Mouse (Mus musculus) neutrophil, adult 5-6 weeks (primary cell): ENCODE measurements around the gene Gps1. TPM values are rescaled to one million over a fixed set of nuclear protein-coding genes. Genes with fewer than 3 reads are reported as not detected.
"Not testable (repeated sequence)": the region's sequence is repeated elsewhere in the genome, so short reads cannot be mapped to it uniquely, and the experiment has no call there.

Experiments
- ATAC-seq: fragments of 151-379, 151-347 bp; 2 replicates; pipeline ENCODE4 v1.8.0; 2017; ENCODE audit warnings: mild to moderate bottlenecking, moderate TSS enrichment; ENCODE audit not compliant: insufficient number of reproducible peaks, poor library complexity, low FRiP score, severe bottlenecking; ENCODE audit errors: extremely low read depth
- total RNA-seq: library from RNA; stranded (forward); fragments of 200-1000 nt; gene quantifications from 2 replicates; pipeline ENCODE4 v1.2.3, GENCODE M21; 2017

Gps1 gene
- total RNA-seq: 59.6 and 60.3 TPM in 2 replicates

- ATAC-seq: peak; percentile 63
These were observed at the start of gene Gps1, which contains the start of gene Rfng for GRCm38 (mm10) chr11:120784064-120784791. Gps1 (plus strand) TSS chr11:120784272. Rfng (minus strand) TSS chr11:120784207.

- no peak for ATAC-seq
These were observed 47.6 kb upstream of the Gps1 start for GRCm38 (mm10) chr11:120736424-120736823.

DNA sequence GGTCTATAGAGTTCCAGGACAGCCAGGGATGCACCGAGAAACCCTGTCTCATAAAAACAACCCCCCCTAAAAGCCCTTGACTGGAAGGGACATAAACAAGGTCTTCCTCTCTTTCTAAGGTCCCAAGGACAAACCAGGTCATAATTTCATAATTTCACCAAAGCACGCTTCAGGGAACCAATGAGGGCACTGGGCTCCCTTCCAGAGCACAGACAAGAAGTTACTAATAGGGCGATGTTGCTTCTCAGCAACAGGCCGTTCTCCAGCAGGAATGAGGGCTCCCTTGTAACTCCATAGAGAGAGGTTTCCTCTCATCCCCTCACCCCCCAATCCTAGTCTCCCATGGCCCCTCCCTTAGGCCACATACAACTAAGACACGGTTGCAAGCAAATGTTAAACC is 43.1 kb upstream of the Gps1 start:
- ATAC-seq: no peak

DNA sequence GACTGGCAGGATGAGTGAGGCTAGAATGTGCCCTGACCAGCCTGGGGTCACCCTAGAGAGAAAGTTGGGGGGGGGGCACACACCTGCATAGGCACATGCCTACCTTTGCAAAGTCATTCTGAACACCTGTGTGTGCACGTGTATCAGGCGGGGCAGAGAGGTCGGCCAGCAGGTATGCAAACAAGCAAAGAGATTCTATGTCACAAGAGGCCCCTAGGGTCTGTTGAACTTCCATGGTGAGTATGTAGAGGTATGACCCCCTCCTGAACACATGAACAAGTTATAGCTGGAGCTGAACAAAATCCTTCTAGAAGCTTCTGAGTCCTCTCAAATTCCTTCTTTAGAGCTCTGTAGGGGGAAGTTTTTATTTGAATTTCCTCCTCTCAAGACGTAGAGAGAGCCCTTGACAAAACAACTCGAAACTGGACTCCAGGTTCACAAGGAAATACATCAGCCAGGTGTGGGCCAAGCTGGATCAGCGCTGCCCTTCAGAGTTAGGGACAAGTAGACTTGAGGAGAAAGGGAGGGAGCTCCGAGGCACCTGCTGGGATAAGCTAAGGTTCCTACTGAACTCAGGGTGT is 39.9 kb upstream of the Gps1 start:
- ATAC-seq: no peak

- ATAC-seq: no peak
These were observed 36.1 kb upstream of the Gps1 start for GRCm38 (mm10) chr11:120747974-120748373.

DNA sequence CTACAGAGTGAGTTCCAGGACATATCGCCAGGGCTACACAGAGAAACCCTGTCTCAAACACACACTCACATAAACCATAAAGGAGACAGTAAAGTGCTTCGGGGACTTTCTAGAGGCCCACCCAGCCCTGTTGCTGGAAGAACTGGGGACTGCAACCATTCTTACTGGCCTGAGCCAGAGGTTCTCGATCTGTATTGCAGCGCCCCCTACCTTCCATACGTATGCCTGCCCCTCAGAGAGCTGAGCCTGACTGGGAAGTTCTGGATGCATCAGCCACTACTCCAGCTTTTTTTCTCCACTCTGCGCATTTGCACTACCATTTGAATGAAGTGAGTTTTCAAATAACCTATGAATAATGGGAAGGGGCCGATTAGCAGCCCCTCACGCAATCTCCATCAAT is 34.6 kb upstream of the Gps1 start:
- peak; percentile 56; the same call in 1 of the 2 replicates for ATAC-seq

- ATAC-seq: no peak
These were observed 32.5 kb upstream of the Gps1 start for GRCm38 (mm10) chr11:120751606-120752005.

DNA sequence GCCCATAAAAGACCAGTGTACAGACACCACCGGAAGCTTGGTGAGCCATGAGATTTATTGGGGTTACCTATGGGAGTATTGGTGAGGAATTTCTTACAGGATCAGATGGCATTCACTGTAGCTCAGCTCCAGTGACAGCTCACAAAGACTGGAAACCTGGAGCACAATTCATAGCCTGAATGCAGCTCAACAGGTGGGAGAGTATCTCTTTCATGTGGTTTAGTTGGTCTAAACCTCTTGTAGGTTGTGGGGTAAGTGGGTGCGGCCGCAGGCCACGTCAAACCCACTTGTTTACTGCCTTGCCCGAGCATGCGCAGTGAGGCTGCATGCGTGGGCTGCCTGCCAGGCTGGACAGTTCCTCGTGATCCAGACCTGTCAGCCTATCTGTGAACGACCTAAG is 23.8 kb upstream of the Gps1 start:
- no peak for ATAC-seq

DNA sequence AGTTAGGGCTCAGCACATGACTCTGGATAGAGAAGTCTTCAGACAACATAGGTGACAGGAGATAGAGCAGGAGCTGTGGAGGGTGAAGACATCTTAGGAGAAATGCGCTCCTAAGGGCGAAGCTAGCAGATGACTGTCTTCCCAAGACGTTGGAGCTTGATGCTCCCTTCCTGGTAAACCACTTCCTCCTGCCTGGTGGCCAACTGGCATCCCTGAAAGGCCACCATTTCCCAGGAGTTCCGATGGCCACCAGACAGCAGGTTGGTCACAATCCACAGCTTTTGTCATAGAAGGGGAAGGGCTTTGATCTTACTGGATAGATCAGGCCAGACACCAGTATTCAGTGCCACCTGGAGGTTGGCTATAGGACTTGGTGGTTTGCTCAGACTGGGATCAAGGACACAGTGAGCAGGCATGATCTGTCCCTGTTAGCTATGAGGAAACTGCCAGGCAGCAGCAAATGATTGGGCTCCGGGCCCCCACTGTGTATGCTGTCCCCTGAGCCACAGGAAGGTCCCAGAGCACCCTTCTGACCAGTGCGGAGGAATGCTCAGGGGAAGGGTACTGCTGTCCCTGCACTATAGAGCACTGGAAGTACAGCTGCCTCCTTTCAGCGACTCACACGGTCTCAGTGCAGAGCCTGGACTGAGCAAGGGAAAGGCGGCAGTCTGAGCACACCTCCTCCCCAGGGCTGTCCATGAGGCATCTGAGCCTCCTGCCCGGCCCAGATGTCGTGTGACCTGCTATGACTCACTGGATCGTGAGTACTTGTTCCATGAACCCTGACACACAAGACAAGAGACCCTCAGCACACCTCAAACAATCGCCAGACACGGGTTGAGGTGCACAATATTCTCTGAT is 22.0 kb upstream of the Gps1 start:
- ATAC-seq: no peak

- not testable (repeated sequence) for ATAC-seq
These were observed 21.4 kb upstream of the Gps1 start, which contains the start of gene Hmga1b for GRCm38 (mm10) chr11:120762672-120763041. Hmga1b (plus strand) TSS chr11:120762794.

DNA sequence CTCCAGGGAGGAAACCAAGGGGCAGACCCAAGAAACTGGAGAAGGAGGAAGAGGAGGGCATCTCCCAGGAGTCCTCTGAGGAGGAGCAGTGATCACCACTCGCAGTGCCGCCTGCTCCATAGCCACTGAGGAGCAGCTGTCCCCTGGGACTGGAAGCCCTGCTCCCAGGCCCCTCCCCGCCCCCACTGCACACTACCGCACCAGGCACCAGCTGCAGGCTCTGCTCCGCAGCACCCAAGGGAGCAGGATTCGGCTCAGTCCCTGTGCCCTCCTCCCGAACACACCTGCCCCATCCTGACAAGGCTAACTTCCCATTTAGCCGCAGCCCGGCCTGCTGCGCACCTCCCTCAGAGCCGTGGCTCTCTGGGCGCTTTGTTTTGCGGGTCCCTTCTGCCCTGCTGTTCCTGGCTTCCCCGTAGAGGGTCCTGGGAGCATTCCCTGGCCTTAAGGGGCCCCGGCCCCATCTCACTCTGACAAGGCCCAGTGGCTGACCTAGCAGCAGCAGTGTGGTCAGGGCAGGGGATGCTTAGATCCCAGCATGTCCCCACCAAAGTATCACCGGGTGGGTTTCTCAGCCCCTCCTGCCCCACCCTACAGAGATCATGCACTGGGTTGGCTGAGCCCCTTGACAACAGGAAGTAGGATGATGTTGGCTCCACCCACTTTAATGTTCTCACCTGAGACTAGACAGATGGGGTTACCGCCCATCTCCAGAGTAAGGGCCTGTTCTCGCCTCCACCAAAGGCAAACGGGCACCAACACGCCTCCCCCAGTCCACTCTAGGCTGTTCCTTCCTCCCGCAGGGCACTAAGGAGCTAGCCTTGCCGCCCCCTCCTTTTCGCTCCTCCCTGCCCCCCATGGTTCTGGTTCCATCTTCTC is 20.7 kb upstream of the Gps1 start:
- ATAC-seq: not testable (repeated sequence)

DNA sequence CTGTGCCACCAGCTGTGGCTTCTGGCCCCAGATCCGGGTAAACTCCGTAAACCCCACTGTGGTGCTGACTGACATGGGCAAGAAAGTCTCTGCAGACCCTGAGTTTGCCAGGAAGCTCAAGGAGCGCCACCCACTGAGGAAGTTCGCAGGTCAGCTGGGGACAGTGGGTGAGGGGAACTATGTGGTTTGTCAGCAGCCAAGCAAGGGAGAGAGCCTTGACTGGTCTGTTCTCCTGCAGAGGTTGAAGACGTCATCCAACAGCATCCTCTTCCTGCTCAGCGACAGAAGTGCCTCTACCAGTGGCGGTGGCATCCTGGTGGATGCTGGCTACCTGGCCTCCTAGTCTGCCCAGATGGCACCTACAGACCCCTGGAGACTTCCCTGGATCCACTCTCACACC is 17.0 kb upstream of the Gps1 start:
- peak; percentile 22 for ATAC-seq

GRCm38 (mm10) chr11:120768206-120768605 is 15.9 kb upstream of the Gps1 start:
- ATAC-seq: no peak

DNA sequence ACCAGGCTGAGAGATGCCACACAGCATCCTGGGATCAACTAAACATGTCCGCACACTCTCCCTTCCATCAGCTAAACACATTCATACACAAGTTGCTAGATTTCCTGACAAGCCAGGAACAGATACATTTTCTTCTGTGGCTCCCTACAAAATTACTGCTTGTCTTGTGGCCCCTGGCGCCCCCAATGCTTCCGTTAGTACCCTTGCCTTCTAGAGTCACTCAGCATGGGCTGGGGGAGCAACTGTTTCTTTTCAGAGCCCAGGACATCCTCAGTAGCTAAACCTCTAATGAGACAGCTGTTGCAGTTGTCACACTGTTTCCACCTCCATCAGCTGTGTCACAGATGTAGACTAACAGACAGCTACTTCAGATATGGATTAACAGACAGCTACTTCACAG is 11.3 kb upstream of the Gps1 start:
- ATAC-seq: no peak

- ATAC-seq: no peak
These were observed 10.4 kb upstream of the Gps1 start for GRCm38 (mm10) chr11:120773463-120774190.

DNA sequence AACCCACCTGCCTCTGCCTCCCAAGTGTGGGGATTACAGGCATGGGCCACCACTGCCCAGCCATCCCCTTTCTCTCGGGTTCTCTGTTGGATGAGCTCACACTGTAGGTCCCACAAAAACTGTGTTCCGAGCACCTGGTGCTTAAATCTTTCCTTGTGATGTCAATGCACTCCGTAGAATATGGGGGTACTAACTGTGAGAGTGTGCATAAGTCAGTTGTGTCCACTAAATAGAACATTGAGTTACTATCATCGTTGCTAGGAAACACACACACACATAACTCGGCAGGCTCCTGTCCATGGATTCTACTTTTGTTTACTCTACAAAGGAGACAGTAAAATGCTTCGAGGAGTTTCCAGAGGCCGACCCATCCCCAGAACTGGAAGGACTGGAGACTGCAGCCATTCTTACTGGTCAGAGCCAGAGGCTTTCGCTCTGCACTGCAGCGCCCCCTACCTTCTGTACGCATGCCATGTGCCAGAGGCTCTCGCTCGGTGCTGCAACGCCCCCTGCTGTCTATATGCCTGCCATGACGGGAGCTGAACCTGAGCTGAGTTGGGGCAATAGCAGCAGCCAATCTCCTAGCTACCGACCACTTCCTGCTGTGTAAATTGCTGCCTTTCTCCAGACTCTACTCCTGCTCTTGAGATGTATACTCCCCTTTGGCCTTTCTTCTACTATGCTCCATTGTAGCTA is 8.2 kb upstream of the Gps1 start:
- ATAC-seq: peak; percentile 94

DNA sequence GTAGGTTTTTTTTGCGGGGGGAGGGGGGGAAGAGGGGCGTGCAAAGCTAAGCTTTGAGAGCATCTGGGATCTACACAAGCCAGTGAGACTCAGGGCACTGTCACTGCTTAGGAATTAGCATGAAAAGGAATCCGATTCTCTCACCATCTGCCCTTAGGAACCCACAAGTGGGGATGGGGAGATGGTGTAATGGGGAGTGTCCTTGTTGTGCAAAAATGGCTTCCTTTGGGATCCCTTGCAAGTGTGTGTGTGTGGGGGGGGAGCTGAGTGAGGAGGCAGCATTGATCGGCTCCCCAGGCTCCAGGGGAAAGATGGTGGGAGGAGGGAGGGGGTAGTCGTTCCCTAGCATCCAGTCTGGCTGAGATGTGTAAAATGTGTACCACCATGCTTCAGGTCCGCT is 6.9 kb upstream of the Gps1 start:
- no peak for ATAC-seq

GRCm38 (mm10) chr11:120779876-120780275 is 4.2 kb upstream of the Gps1 start:
- no peak for ATAC-seq
